ENCODE assay signal across 10 mouse cellular contexts in genomic region chr12:29953999-29954398, GRCm38 (mm10). TPM values are rescaled to one million over a fixed set of nuclear protein-coding genes. Genes with fewer than 3 reads are reported as not detected.
DNase-seq lines count a peak whose midpoint lies in the region; ATAC-seq and TF ChIP-seq lines count a peak whose summit lies in the region.
"Had no signal": no experiment of that assay in that cellular context is flagged by ENCODE, and none has a peak within 500 bp of the region (broad histone marks: within the 10 kb centered on the region; RNA-seq: fewer than 3 reads in every experiment).

No protein-coding gene starts in this region.

- H3K4me2 ChIP-seq in heart, embryonic 12.5 days = no peak overlapping the region
- H3K4me2 ChIP-seq in midbrain, embryonic 13.5 days (replicated peaks) = no peak overlapping the region

- WGBS in heart, embryonic 12.5 days = 38% methylated on average over 11 of the region's 11 CpGs
- WGBS in midbrain, embryonic 13.5 days = 55% methylated on average over 11 of the region's 11 CpGs
- 80% methylated on average over 11 of the region's 11 CpGs for WGBS in thymus, adult 2 months

- no peak for ATAC-seq in heart, embryonic 12.5 days (ENCODE audit: insufficient number of reproducible peaks, low FRiP score)
- ATAC-seq in midbrain, embryonic 13.5 days = no peak
- ATAC-seq: CD4-positive, CD25-positive, alpha-beta regulatory T cell, adult 4 months had no signal

- intact Hi-C loops in heart, postnatal 36 days (cut with DNase I) = loop anchor here (2.0 kb wide), 1 partner anchor 15 kb away; no protein-coding TSS in a partner anchor

- DNase-seq in heart, adult 11 months = peak; percentile 97
- DNase-seq in heart, postnatal 36 days = no peak
- DNase-seq in NIH3T3 (ENCODE audit: low read depth) = peak; percentile 54
- no peak for DNase-seq in testis, postnatal 14 days (ENCODE audit: low spot score)
- DNase-seq in thymus, adult 2 months = no peak
- no peak for DNase-seq in urinary bladder, adult 18-20 months (ENCODE audit: low spot score in 2 of 2)
- DNase-seq: adrenal gland, postnatal 36 days had no signal

- peaks cover 77% of the 10 kb centered on the region for H3K4me1 ChIP-seq in heart, embryonic 12.5 days (replicated peaks)
- H3K4me1 ChIP-seq in midbrain, embryonic 13.5 days (replicated peaks) = peaks cover 52% of the 10 kb centered on the region
- H3K4me1 ChIP-seq in thymus, adult 2 months (replicated peaks; ENCODE audit: control insufficient read depth, insufficient read depth, low read length) = no peaks in the 10 kb centered on the region

- no peak for TF ChIP-seq POLR2A in thymus, adult 2 months (IDR thresholded peaks at IDR 0.05; ENCODE audit: control insufficient read depth, extremely low read depth, insufficient read depth, low read length, poor library complexity)

- TF ChIP-seq CTCF in thymus, adult 2 months (IDR thresholded peaks at IDR 0.05; ENCODE audit: borderline replicate concordance, control insufficient read depth, extremely low read depth, insufficient read depth, low read length, poor library complexity) = no peak

- no peaks in the 10 kb centered on the region for H3K9me3 ChIP-seq in heart, embryonic 12.5 days (replicated peaks)
- no peaks in the 10 kb centered on the region for H3K9me3 ChIP-seq in midbrain, embryonic 13.5 days

- peak overlapping the region; percentile 51 for H3K27ac ChIP-seq in heart, embryonic 12.5 days (ENCODE audit: poor library complexity, severe bottlenecking)
- H3K27ac ChIP-seq in midbrain, embryonic 13.5 days = peak overlapping the region; percentile 69
- no peak overlapping the region for H3K27ac ChIP-seq in thymus, adult 2 months (ENCODE audit: control insufficient read depth, insufficient read depth, low read length)

- peak overlapping the region; percentile 43; the same call in 1 of the 2 replicates for H3K9ac ChIP-seq in heart, embryonic 12.5 days
- no peak overlapping the region for H3K9ac ChIP-seq in midbrain, embryonic 13.5 days (replicated peaks)

- no peaks in the 10 kb centered on the region for H3K27me3 ChIP-seq in heart, embryonic 12.5 days (replicated peaks)
- H3K27me3 ChIP-seq in midbrain, embryonic 13.5 days = no peaks in the 10 kb centered on the region
- no peaks in the 10 kb centered on the region for H3K27me3 ChIP-seq in thymus, adult 2 months (ENCODE audit: control insufficient read depth, insufficient read depth, low read length)

- no peaks in the 10 kb centered on the region for H3K36me3 ChIP-seq in heart, embryonic 12.5 days
- peaks cover 3% of the 10 kb centered on the region for H3K36me3 ChIP-seq in midbrain, embryonic 13.5 days
- H3K36me3 ChIP-seq in thymus, adult 2 months (ENCODE audit: control insufficient read depth, insufficient read depth, low read length) = no peaks in the 10 kb centered on the region

- no peak overlapping the region for H3K4me3 ChIP-seq in heart, embryonic 12.5 days
- H3K4me3 ChIP-seq in midbrain, embryonic 13.5 days (replicated peaks) = no peak overlapping the region
- H3K4me3 ChIP-seq in thymus, adult 2 months (ENCODE audit: control insufficient read depth, insufficient read depth, low read length) = no peak overlapping the region

RNA-seq across cellular contexts. Expression of gene Pxdn, which starts 16.6 kb away (rescaled TPM):
- 10 to 100 TPM; 51.7 to 54.5 TPM for total RNA-seq in heart, postnatal 36 days (2021)
- 125 and 131 TPM in 2 replicates for polyA plus RNA-seq in heart, embryonic 12.5 days (2016; fragmentation: Nextera tagmentation; extraction: Ambion mirVana)
- 43.2 and 48.0 TPM in 2 replicates for polyA plus RNA-seq in midbrain, embryonic 13.5 days (2015; fragmentation: Nextera tagmentation; extraction: Ambion mirVana)
- 13.0 and 17.2 TPM in 2 replicates for polyA plus RNA-seq in thymus, adult 2 months (2012; rRNA removed)
- polyA plus RNA-seq: CD4-positive, CD25-positive, alpha-beta regulatory T cell, adult 4 months had no signal

Comparison
In these comparisons a context has a peak if more than half of its experiments do, and no peak if none do; other contexts are left out.
1. DNase-seq: peak in heart, adult 11 months (single experiment) and NIH3T3 (single experiment); none in heart, postnatal 36 days (0 of 2), testis, postnatal 14 days (single experiment), thymus, adult 2 months (single experiment) and urinary bladder, adult 18-20 months (0 of 2).